Mouse (Mus musculus): ENCODE measurements around the gene Tmem170b.

The Tmem170b gene

GRCm38 (mm10) chr13:41614982-41615381 lies 9.3 kb downstream of the Tmem170b start:
- DNase-seq = no peak

DNA sequence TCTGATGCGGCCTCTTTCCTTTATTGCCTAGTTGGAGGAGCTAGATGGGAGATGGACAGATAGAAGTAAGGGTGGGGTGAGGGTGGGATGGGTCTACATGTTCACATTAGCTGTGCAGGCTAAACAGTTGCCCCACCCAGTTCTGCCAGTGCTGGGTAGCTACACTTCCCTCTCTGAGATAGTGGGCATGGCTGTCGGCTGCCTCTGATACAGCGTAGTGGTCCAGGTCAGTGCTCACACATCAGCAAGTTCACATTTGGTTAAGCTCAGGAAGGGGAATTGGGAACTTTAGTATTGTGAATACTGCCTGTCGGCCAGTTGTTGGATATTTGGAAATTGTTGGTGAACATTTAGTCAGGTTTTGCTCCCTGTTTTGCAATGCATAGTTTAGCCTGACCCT lies 13.8 kb downstream of the Tmem170b start:
- DNase-seq = no peak

DNA sequence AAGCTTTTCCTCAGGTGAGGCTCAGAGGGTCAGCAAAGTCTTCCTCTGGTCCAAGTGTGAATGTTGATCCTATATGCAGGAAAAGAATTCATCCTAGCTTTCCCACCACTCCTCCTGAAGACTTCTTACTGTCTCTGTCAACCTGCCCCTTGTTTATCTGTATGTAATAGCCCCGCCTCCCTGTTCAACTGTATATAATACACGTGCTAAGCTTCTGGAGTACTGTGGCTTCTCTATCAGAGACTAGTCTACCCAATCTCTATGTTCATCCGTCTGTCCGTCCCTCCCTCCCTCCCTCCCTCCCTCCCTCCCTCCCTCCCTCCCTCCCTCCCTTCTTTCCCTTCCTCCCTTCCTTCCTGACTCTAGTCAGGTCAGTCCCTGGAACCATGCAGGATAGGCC lies 14.4 kb downstream of the Tmem170b start:
- no peak for DNase-seq

DNA sequence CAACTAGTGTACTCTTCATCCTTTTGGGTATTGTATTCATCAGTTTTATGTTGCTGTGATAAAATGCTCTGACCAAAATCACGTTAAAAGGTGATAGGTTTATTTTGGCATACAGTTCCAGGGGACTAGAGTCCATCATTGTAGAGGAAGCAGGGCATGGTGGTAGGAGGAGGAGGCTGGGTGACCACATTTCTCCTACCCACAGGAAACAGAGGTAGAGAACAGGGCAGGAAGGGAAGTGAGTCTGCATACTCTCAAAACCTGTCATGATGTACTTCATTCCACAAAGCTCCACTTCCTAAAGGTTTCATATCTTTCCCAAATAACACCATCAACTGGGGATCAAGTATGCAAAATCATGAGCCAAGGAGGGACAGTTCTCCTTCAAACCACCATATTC lies 18.4 kb downstream of the Tmem170b start:
- no peak for DNase-seq

DNA sequence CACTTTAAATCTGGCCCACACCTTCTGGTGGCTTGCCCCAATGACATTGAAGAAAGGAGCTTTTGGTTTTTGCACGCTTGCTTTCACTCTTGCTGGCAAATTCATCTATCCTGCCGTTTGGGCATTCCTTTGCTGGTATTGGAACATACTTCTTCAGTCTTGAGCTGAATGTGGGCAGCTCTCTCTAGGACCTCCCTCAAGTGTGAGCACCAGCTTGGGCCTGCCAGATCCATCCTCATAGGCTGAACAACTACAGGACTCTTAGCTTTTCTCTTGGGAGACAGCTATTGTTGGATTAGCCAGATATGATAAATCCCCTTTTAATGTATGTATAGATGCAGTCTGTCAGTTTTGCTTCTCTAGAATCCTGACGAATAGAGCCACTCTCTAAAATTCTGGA lies 19.5 kb downstream of the Tmem170b start:
- no peak for DNase-seq

DNA sequence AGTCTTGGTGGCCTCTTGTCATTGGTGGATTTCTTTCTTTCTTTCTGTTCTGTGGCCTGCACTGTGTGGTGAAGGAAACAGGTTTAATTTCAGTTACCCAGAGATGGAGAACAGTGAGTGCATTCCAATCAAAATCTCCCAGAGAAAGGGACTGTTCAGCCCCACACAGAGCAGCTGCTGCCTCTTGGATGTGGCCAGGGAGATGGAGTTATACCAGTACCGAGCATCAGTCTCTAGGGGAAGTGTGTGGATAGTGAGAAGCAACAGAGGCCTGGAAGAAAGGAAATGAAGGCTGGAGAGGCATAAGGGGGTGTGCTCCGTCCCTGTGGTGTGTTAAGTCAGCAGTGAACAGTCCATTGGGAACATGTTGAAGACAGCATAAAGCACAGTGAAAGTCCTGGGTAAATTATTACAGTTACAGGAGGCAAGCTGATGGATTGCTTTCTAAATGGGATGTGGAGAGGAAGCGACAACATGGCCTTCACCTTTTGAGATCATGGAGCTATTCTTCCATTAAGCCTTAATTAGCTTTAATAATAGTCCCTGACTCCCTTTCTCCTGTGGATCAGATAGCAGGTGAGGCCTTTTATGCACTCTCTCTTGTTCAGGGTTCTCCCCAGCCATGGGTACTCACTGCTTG lies 21.7 kb downstream of the Tmem170b start:
- no peak for DNase-seq

DNA sequence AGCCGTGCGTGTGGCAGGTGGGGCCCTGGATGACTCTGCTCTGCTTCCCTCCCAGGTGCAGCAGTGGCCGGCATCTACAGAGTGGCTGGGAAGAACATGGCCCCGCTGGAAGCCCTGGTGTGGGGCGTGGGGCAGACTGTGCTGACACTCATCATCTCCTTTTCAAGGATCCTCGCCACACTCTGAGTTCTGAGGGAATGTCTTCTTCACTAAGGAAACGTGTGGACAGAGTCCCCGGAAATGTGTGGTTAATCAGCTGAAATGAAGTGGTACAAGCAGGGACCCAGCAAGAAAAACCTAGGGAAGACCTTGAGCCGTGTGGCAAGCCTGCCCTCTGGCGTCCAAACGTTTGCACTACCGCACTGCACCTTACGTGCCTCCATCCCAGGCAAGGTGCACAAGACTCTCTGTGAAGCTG lies 28.7 kb downstream of the Tmem170b start:
- DNase-seq = peak; percentile 68

- no peak for DNase-seq
Observed at GRCm38 (mm10) chr13:41638083-41638482, 32.4 kb downstream of the Tmem170b start.

- peak; percentile 70 for DNase-seq
Observed at GRCm38 (mm10) chr13:41642851-41643250, 37.1 kb downstream of the Tmem170b start.

GRCm38 (mm10) chr13:41643798-41644197 lies 38.1 kb downstream of the Tmem170b start:
- no peak for DNase-seq

DNA sequence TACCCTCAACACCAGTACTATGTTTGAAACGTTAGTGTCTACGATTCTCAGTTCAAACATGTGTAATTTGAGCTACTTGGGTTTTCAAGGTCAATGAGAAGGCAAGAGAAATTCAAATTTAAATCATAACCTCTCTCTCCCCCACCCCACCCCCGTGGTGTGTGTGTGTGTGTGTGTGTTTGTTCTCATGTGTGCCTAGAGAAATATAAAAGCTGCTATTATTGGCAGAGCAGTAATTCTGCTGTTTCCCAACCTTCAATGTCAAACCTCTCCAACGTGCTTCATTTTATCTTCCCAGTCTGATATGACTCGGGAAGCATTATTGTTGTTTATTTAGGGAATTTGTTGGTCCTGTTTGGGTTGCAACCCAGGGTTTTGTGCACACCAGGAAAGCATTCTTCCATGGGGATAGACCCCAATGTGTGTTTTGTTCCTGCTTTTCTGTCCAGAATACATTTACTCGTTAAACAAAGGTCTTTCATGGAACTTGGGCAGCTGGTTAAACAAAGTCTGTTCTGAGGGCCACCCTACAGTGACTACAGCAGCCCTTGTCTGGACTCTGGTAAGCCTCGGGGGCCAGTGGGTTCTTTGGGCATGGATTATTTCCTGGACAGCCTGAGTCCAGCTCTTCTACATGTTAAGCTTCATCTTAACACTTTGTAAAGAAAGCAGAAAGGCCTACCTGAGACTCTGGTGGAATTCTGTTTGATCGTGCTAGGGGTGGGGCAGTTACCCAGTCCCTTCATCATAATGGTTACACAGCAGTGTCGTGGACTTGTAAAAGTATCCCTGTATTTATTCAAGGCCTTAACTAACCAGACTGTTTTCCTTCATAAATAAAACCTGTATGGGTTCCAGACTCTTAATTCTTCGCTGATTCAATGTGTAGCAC lies 39.1 kb downstream of the Tmem170b start:
- no peak for DNase-seq

GRCm38 (mm10) chr13:41645483-41645859 lies 39.8 kb downstream of the Tmem170b start:
- no peak for DNase-seq

GRCm38 (mm10) chr13:41647976-41648375 lies 42.3 kb downstream of the Tmem170b start:
- DNase-seq = no peak

DNA sequence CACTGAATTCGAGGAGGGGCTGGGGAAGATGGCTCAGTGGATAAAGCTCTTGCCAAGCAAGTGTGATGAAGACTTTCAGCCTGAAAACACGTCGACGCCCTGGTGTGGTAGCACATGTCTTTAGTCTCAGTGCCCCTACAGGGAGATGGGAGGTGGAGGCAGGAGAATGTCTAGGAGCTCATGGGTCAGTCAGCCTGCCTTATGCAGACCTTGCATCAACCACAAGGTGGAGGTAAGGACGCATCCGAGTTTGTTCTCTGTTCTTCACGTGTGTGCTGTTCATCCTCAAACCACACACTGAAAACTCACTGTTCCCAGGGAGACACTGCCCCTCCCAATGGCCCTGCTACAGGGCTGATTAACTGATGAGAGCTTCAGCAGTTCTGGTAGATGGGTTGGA lies 45.0 kb downstream of the Tmem170b start:
- DNase-seq = no peak

GRCm38 (mm10) chr13:41653791-41654190 lies 48.1 kb downstream of the Tmem170b start:
- no peak for DNase-seq

DNA sequence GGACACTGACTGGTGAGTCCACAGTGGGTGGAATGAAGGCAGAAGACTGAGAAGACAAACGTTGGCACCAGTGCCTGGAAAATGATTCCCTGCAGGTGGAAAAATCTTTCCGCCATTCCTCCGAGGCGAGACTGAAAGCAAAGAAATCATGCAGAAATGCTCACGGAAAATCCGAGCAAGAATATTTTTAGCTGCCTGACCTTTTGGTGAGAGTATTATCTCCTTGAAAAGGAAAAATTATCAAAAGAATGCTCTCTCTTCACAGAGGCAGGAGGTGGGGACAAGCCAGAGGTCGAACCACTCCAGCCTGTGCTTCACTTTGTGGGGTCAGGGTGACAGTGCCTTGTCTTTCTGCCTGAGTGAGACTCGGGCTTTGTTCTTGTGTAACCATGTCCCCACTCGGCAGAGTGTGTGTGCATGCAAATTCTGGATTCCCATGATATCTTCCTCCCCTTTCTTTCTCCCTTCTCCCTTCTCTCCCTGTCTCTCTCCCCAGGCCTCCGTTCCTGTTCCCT lies 49.9 kb downstream of the Tmem170b start:
- DNase-seq = no peak

- DNase-seq = peak; percentile 42
Observed at GRCm38 (mm10) chr13:41660052-41660793, 54.5 kb downstream of the Tmem170b start.

DNA sequence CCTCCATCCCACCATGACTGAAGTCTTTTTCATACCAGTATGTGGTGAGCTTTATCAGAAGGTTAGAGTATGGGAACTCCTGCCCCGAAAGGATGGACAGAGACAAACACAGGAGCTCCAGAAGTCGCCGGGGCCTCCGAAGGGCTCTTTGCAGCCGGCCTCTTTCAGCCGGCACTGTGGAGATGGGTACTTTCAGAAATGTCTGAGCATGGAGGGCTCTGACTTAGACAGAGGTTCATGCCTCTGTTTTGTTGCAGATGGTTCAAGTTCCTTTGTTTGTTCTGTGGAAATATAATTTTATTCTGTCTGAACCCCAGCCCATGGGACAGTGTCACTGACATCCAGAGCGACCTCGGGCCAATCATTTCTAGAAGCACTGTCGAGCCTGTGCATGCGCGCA lies 55.4 kb downstream of the Tmem170b start:
- DNase-seq = no peak

DNA sequence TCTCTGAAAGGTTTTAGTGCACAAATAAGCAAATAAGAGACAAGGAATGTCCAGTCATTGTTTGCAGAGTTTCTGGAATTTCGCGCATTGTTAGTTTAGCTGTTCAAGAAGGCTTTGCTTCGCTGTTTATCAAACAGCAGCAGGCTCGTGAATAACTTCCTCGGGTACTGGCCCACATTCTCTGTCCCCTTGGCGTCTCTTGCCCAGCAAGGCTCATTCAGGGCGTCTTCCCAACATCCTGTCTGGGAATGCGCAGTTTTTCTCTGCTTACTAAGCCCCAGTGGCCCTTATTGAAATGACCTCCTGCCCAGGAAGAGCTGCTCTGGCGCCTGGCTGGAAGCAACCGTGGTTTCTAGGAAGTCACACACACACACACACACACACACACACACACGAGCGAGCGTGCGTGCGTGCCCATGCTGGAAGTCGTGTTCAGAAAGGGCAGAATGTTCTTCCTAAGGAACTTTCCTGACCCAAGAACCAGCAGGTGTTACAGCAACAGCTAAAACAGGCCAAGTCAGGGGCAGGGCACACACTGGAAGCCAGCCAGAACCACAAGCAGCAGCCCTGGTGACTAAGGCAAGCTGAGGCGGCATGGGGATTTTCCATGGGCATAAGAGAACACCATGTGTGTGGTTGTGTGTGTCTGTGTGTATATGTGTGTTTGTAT lies 56.8 kb downstream of the Tmem170b start:
- peak; percentile 62 for DNase-seq

DNA sequence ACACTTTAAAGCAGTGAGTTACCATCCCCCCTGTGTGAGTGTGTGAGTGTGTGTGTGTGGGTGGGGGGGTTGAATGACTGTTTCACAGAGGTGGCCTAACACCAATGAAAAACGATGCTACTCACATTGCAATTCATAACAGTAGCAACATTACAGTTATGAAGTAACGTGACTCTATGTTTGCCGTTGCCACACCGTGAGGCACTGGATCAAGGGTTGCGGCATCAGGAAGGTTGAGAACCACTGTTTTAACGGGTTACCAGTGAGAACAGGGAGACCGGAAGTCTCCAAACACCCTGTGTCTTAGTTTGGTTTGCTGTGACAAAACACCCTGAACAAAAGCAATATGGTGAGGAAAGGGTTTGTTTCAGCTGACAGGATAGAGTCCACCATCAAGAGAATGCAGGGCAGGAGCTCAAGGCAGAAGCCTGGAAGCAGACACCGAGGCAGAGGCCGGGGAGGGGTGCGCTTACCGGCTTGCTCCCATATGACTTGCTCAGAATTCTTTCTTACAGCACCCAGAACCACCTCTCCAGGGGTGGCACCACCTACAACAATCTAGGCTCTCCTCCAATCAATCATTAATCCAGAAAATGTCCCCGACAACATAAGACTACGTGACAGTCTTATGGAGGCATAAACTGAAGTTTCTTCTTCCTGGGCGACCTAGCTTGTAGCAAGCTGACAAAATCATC lies 57.9 kb downstream of the Tmem170b start:
- no peak for DNase-seq

GRCm38 (mm10) chr13:41669951-41670350 lies 64.2 kb downstream of the Tmem170b start:
- DNase-seq = no peak

Measured in retina, postnatal 1 day (tissue).